In the genomic region with DNA sequence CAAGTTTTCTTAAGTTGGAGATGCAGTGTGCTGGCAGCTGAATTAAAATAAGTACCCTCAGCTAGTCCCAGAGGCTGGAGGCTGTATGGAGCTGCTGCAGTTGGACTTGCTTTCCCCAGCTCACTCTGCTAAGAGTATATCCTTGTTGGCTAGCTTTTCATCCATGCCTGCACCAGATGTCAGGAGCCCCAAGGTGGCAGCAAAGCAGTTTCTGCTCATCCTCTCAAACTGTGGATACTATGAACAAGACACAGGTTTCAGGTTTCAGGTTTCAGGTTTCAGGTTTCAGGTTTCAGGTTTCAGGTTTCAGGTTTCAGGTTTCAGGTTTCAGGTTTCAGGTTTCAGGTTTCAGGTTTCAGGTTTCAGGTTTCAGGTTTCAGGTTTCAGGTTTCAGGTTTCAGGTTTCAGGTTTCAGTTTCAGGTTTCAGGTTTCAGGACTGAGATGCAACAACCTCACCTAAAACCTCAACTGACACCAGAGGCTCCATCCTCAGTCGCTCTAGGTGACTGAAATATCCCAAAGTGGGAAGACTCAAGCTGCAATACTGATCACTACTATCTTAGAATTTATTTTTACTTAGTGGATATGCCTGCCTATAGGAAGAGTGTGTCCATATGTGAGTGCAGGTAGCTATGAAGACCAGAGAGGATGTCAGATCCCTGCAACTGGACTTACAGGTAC, we compare ENCODE assay signal across 16 mouse cellular contexts.
DNase-seq lines count a peak whose midpoint lies in the region; ATAC-seq and TF ChIP-seq lines count a peak whose summit lies in the region.
"Had no signal": no experiment of that assay in that cellular context is flagged by ENCODE, and none has a peak within 500 bp of the region (broad histone marks: within the 10 kb centered on the region; RNA-seq: fewer than 3 reads in every experiment).

No protein-coding gene starts in this region.

- H3K27me3 ChIP-seq in hindbrain, postnatal 0 days (ENCODE audit: insufficient read depth, low read length): no peaks in the 10 kb centered on the region
- no peaks in the 10 kb centered on the region for H3K27me3 ChIP-seq in hindbrain, embryonic 14.5 days (ENCODE audit: control insufficient read depth, insufficient read depth, low read length)
- H3K27me3 ChIP-seq in cerebellum, adult 2 months (ENCODE audit: control insufficient read depth, insufficient read depth, low read length): no peaks in the 10 kb centered on the region
- H3K27me3 ChIP-seq in forebrain, embryonic 10.5 days (ENCODE audit: poor library complexity, severe bottlenecking): no peaks in the 10 kb centered on the region
- H3K27me3 ChIP-seq: embryonic facial prominence, embryonic 15.5 days; heart, embryonic 12.5 days; intestine, embryonic 15.5 days; lung, embryonic 15.5 days had no signal

- peak; percentile 37; the same call in 1 of the 2 replicates for TF ChIP-seq CTCF in hindbrain, postnatal 0 days (IDR thresholded peaks at IDR 0.05; ENCODE audit: low read depth)
- no peak for TF ChIP-seq CTCF in cerebellum, adult 2 months (IDR thresholded peaks at IDR 0.05; ENCODE audit: borderline replicate concordance, insufficient read depth, low read depth, low read length)

- H3K4me3 ChIP-seq in hindbrain, postnatal 0 days (ENCODE audit: low read length): no peak overlapping the region
- no peak overlapping the region for H3K4me3 ChIP-seq in hindbrain, embryonic 14.5 days (replicated peaks; ENCODE audit: low read length)
- no peak overlapping the region for H3K4me3 ChIP-seq in cerebellum, adult 2 months (replicated peaks; ENCODE audit: insufficient read depth, low read depth, low read length)
- H3K4me3 ChIP-seq in forebrain, embryonic 10.5 days: no peak overlapping the region
- H3K4me3 ChIP-seq: embryonic facial prominence, embryonic 15.5 days; heart, embryonic 12.5 days; intestine, embryonic 15.5 days; lung, embryonic 15.5 days had no signal

- no peak overlapping the region for H3K27ac ChIP-seq in hindbrain, postnatal 0 days
- no peak overlapping the region for H3K27ac ChIP-seq in hindbrain, embryonic 14.5 days
- H3K27ac ChIP-seq in cerebellum, adult 2 months (ENCODE audit: insufficient read depth, low read length): no peak overlapping the region
- no peak overlapping the region for H3K27ac ChIP-seq in forebrain, embryonic 10.5 days
- H3K27ac ChIP-seq: embryonic facial prominence, embryonic 15.5 days; intestine, embryonic 15.5 days; lung, embryonic 15.5 days had no signal

- H3K36me3 ChIP-seq in hindbrain, postnatal 0 days (ENCODE audit: insufficient read depth, low read length): no peaks in the 10 kb centered on the region
- H3K36me3 ChIP-seq in hindbrain, embryonic 14.5 days (replicated peaks; ENCODE audit: control insufficient read depth, insufficient read depth): no peaks in the 10 kb centered on the region
- no peaks in the 10 kb centered on the region for H3K36me3 ChIP-seq in forebrain, embryonic 10.5 days (replicated peaks)
- H3K36me3 ChIP-seq: embryonic facial prominence, embryonic 15.5 days; heart, embryonic 12.5 days; intestine, embryonic 15.5 days; lung, embryonic 15.5 days had no signal

- peak; percentile 26 for DNase-seq in hindbrain, postnatal 0 days (ENCODE audit: low spot score)
- DNase-seq in hindbrain, embryonic 14.5 days (ENCODE audit: low spot score): no peak
- DNase-seq in 416B (ENCODE audit: low read depth) (peak; percentile 21), ES-CJ7 (ENCODE audit: low read depth, low spot score) (peak; percentile 83)
- DNase-seq in embryo, embryonic 11 days: peak; percentile 16
- no peak for DNase-seq in cerebellum, adult 2 months
- DNase-seq in forebrain, embryonic 10.5 days (ENCODE audit: extremely low spot score, low spot score): no peak
- no peak for DNase-seq in testis, postnatal 14 days (ENCODE audit: low spot score)
- DNase-seq: gastrocnemius, postnatal 36 days; heart, postnatal 4 days; thymus, adult 2 months had no signal

- no peak for TF ChIP-seq POLR2A in cerebellum, adult 2 months (IDR thresholded peaks at IDR 0.05; ENCODE audit: borderline replicate concordance, insufficient read depth, low read length)

- no peak for ATAC-seq in hindbrain, postnatal 0 days
- ATAC-seq in hindbrain, embryonic 14.5 days (ENCODE audit: low FRiP score): no peak
- ATAC-seq: forebrain, embryonic 14.5 days; intestine, embryonic 15.5 days had no signal

- WGBS in hindbrain, postnatal 0 days: 75% methylated on average over 1 of the region's 1 CpGs
- 83% methylated on average over 1 of the region's 1 CpGs for whole genome bisulfite sequencing in hindbrain, embryonic 14.5 days
- WGBS in cerebellum, adult 2 months: 95% methylated on average over 1 of the region's 1 CpGs
- WGBS in forebrain, embryonic 10.5 days: 82% methylated on average over 1 of the region's 1 CpGs

- H3K9ac ChIP-seq in hindbrain, postnatal 0 days (replicated peaks; ENCODE audit: low read length): no peak overlapping the region
- H3K9ac ChIP-seq in hindbrain, embryonic 14.5 days: no peak overlapping the region
- H3K9ac ChIP-seq: embryonic facial prominence, embryonic 15.5 days; heart, embryonic 12.5 days; intestine, embryonic 15.5 days; lung, embryonic 15.5 days had no signal

- H3K9me3 ChIP-seq in hindbrain, postnatal 0 days (ENCODE audit: low read length): no peaks in the 10 kb centered on the region
- no peaks in the 10 kb centered on the region for H3K9me3 ChIP-seq in hindbrain, embryonic 14.5 days (ENCODE audit: control insufficient read depth, low read length)
- H3K9me3 ChIP-seq in forebrain, embryonic 10.5 days: no peaks in the 10 kb centered on the region
- H3K9me3 ChIP-seq: embryonic facial prominence, embryonic 15.5 days; heart, embryonic 12.5 days; intestine, embryonic 15.5 days; lung, embryonic 15.5 days had no signal

- H3K4me1 ChIP-seq in hindbrain, postnatal 0 days (ENCODE audit: insufficient read depth, low read length): no peaks in the 10 kb centered on the region
- H3K4me1 ChIP-seq in hindbrain, embryonic 14.5 days (replicated peaks; ENCODE audit: control insufficient read depth, insufficient read depth, low read length): no peaks in the 10 kb centered on the region
- H3K4me1 ChIP-seq in cerebellum, adult 2 months (ENCODE audit: control insufficient read depth, insufficient read depth, low read length): no peaks in the 10 kb centered on the region; the same call in 1 of the 2 replicates
- H3K4me1 ChIP-seq in forebrain, embryonic 10.5 days: no peaks in the 10 kb centered on the region
- H3K4me1 ChIP-seq: embryonic facial prominence, embryonic 15.5 days; heart, embryonic 12.5 days; intestine, embryonic 15.5 days; lung, embryonic 15.5 days had no signal

- no peak overlapping the region for H3K4me2 ChIP-seq in hindbrain, postnatal 0 days (ENCODE audit: low read depth, low read length)
- H3K4me2 ChIP-seq in hindbrain, embryonic 14.5 days (replicated peaks): no peak overlapping the region
- H3K4me2 ChIP-seq: embryonic facial prominence, embryonic 15.5 days; heart, embryonic 12.5 days; intestine, embryonic 15.5 days; lung, embryonic 15.5 days had no signal

Comparison
In these comparisons a context has a peak if more than half of its experiments do, and no peak if none do; other contexts are left out.
1. DNase-seq: peak in hindbrain, postnatal 0 days (single experiment), 416B (single experiment), ES-CJ7 (single experiment) and embryo, embryonic 11 days (single experiment); none in hindbrain, embryonic 14.5 days (single experiment), cerebellum, adult 2 months (0 of 2), forebrain, embryonic 10.5 days (single experiment) and testis, postnatal 14 days (single experiment).